Mouse (Mus musculus) lung, embryonic 16.5 days (tissue): Measurements from ENCODE around the gene Abat. TPM values are rescaled to one million over a fixed set of nuclear protein-coding genes. Genes with fewer than 3 reads are reported as not detected.

Experiments
- ATAC-seq: fragments of 200-750 bp; cut with Nextera tagmentation; 2 replicates; pipeline ENCODE4 v1.8.0; 2017; ENCODE audit warnings: low read depth, mild to moderate bottlenecking, moderate library complexity
- H3K27ac ChIP-seq: fragments of 300-500 bp; sonication (generic); 2 replicates; pipeline ENCODE4 v1.5.1; 2014; ENCODE audit warnings: mild to moderate bottlenecking, control low read depth, low read length
- H3K27me3 ChIP-seq: fragments of 300-500 bp; sonication (generic); 2 replicates; pipeline ENCODE4 v1.6.1; 2014; ENCODE audit warnings: low read depth, low read length, mixed read lengths; ENCODE audit not compliant: control insufficient read depth, insufficient read depth
- H3K36me3 ChIP-seq: fragments of 300-500 bp; sonication (generic); 2 replicates; pipeline ENCODE4 v1.6.1; 2014; ENCODE audit warnings: low read length; ENCODE audit not compliant: control insufficient read depth, insufficient read depth
- H3K4me1 ChIP-seq: fragments of 300-500 bp; sonication (generic); replicated peaks from 2 replicates; pipeline ENCODE4 v1.6.1; 2014; ENCODE audit warnings: low read length, mixed read lengths; ENCODE audit not compliant: control insufficient read depth, insufficient read depth
- H3K4me2 ChIP-seq: fragments of 300-500 bp; sonication (generic); 2 replicates; pipeline ENCODE4 v1.6.1; 2014; ENCODE audit warnings: low read depth, low read length, control low read depth
- H3K4me3 ChIP-seq: fragments of 300-500 bp; sonication (generic); 2 replicates; pipeline ENCODE4 v1.5.1; 2014; ENCODE audit warnings: mild to moderate bottlenecking, low read length, control low read depth
- H3K9ac ChIP-seq: fragments of 300-500 bp; sonication (generic); 2 replicates; pipeline ENCODE4 v1.6.1; 2014; ENCODE audit warnings: low read length, control low read depth
- H3K9me3 ChIP-seq: fragments of 300-500 bp; sonication (generic); 2 replicates; pipeline ENCODE4 v1.6.1; 2016; ENCODE audit warnings: low read length; ENCODE audit not compliant: control insufficient read depth
- WGBS: fragments of 180-500 bp; shearing (Covaris S2); extraction: QIAGEN DNeasy Blood & Tissue Kit; methylation state at CpG from one replicate; pipeline ENCODE4 v1.1.7; 2014; 5-methylcytosine and 5-hydroxymethylcytosine counted together
- polyA plus RNA-seq: library from polyadenylated mRNA; unstranded; fragments of >200 nt; fragmentation: Nextera tagmentation; extraction: Ambion mirVana; gene quantifications from 2 replicates; pipeline ENCODE4 v1.2.1, GENCODE M21; 2015

Gene Abat
- polyA plus RNA-seq, 1 experiment from 2014 or later, result 19.6 TPM

DNA sequence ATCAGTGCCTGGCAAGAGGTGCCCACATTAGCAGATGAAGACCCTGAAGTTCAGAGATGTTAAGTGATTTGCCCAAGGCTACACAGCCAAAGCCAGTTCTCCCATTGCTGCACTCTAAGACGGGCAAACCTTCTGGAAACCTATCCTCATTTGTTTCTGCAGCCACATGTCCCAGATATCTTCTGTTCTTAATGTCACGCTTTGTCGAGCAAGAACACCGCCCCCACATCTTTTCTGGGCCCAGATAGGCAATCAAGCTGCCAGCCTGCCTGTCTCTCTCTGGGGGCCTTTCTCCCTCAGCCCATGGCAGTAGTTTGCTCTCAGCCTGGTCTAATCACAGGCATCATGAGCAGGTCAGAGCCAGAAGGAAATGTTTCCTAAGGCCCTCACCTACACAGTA, 83.1 kb downstream of the Abat start:
- Histone ChIP-seq H3K27ac (no peak overlapping the region), H3K4me3 (no peak overlapping the region), H3K9ac (no peak overlapping the region), H3K9me3 (no peaks in the 10 kb centered on the region), H3K27me3 (no peaks in the 10 kb centered on the region), H3K36me3 (no peaks in the 10 kb centered on the region), H3K4me2 (no peak overlapping the region), H3K4me1 (no peaks in the 10 kb centered on the region)
- ATAC-seq, result no peak
- 75% methylated on average over 4 of the region's 4 CpGs for WGBS

DNA sequence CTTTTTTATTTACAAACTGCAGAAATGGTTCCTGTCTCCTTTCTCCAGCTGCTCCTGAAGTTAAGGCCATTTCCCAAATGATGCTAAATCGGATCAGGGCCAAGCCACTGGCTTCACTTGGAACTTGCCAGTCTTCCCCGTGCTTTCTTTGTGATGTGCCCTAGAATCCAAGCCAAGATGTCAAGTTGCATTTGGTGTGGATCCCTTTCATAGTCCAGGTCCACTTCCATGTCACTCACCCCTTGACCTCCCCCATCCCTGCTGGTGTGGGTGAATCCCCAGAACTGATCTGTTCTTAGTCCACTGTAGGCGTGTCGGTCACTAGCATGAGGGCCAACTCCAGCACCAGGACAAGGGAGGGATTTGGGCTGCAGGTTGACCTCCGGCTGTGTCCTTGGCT, 84.3 kb downstream of the Abat start:
- ATAC-seq, result no peak
- Histone ChIP-seq H3K27me3 (no peaks in the 10 kb centered on the region), H3K36me3 (no peaks in the 10 kb centered on the region), H3K4me3 (no peak overlapping the region), H3K4me1 (no peaks in the 10 kb centered on the region), H3K27ac (no peak overlapping the region), H3K4me2 (no peak overlapping the region), H3K9me3 (no peaks in the 10 kb centered on the region), H3K9ac (no peak overlapping the region)
- 85% methylated on average over 5 of the region's 5 CpGs for WGBS

DNA sequence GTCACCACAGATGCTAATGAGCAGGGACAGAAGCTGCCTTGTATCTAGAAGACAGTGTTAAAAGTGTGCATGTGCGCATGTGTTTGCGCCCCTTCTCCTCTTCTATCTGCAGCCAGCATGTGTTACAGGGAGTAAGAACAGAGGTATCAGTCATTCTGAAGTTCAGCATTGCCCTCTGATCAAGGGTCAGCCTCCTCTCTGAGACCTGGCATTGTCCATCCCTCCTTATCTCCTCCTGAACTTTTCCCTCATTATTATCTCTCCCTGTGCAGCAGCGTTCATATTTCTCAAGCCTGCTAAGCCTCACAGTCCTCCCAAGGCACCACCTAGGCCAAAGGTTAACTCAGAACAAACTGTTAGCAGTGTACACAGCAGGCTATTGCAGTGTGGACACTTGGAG, 90.6 kb downstream of the Abat start:
- no peak overlapping the region for H3K4me2 ChIP-seq
- no peaks in the 10 kb centered on the region for H3K27me3 ChIP-seq
- no peak overlapping the region for H3K27ac ChIP-seq
- no peaks in the 10 kb centered on the region for H3K4me1 ChIP-seq
- no peaks in the 10 kb centered on the region for H3K9me3 ChIP-seq
- no peak for ATAC-seq
- no peak overlapping the region for H3K9ac ChIP-seq
- H3K4me3 ChIP-seq, result no peak overlapping the region
- 55% methylated on average over 3 of the region's 3 CpGs for WGBS
- no peaks in the 10 kb centered on the region for H3K36me3 ChIP-seq

DNA sequence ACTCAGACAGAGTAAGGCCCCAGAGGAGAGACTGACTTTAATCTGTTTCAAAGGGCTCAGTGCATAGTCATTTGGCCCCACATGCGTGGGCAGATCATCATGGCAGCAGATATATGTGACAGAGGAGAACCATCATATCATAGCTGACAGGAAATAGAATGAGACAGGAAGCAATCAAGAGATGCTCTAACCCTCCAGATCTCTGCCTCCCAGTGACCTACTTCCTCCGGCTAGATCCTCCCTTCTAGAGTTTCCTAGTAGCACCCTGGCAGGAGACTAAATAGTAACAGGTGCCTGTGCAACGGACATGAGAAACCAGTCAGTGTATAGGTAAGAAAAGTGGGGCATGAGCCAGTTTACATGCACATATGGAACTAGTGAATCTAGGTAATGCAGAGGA, 97.2 kb downstream of the Abat start:
- H3K27ac ChIP-seq, result no peak overlapping the region

DNA sequence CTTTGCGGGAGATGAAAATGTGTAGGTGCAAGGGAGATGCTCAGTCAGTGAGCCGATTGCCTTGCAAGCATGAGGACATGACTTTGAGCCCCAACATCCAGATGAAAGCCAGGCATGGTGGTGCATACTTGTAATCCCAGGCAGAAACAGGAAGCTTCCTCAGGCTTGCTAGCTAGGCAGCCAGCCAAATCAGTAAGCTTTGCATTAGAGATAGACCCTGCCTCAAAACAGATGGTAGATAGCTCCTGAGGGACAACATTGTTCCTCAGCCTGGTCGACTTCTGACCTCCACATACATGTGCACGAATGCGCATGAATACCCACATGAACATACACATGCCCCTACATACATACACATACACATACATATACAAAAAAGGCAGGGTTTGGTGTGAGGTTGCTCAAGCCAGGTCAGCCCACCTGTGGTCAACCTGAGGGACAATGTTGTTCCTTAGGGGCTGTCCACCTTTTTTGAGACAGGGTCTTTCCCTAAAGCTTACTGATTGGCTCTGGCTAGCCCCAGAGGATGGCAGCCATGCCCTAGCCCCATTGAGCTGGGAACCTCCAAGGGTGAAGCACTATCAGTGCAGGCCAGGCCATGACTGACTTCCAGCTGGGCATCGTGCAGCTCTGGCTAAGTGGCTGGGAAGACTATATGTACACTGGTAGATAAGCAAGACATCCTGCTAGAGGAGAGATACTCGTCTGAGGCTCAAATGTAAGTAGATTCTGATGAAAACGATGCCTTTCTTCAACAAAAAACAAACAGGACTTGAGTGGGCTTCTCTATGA, 99.2 kb downstream of the Abat start:
- no peak overlapping the region for H3K4me2 ChIP-seq
- H3K4me3 ChIP-seq, result no peak overlapping the region
- WGBS, result 76% methylated on average over 8 of the region's 8 CpGs
- H3K27me3 ChIP-seq, result no peaks in the 10 kb centered on the region
- no peaks in the 10 kb centered on the region; the same call in 1 of the 2 replicates for H3K36me3 ChIP-seq
- no peak overlapping the region for H3K9ac ChIP-seq
- ATAC-seq, result no peak
- H3K4me1 ChIP-seq, result no peaks in the 10 kb centered on the region
- H3K9me3 ChIP-seq, result no peaks in the 10 kb centered on the region
- H3K27ac ChIP-seq, result no peak overlapping the region

More for the DNA sequence above, 97.2 kb downstream of the Abat start:
- Histone ChIP-seq H3K9ac (no peak overlapping the region), H3K4me1 (no peaks in the 10 kb centered on the region), H3K4me2 (no peak overlapping the region), H3K9me3 (no peaks in the 10 kb centered on the region), H3K27me3 (no peaks in the 10 kb centered on the region), H3K36me3 (no peaks in the 10 kb centered on the region; the same call in 1 of the 2 replicates), H3K4me3 (no peak overlapping the region)
- no peak for ATAC-seq
- 67% methylated on average over 3 of the region's 3 CpGs for WGBS

DNA sequence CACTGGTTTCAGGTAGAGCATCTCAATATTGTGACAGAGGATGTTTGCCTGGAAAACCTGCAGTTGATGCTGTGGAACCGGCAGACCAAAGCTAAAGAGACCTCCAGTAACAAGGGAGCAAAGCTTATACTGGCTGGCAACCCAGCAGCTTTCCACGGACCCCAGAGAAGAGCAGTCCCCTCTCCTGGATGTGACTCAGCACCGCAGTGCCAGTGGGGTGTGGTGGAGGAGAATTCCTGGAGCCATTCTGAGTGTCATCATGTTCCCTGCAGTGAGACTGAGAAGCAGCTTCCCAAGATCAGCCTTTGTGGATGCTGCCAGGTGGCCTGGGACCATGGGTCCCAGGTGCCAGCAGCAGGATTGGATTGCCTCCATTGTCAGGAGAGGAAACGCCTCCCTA, 99.8 kb downstream of the Abat start:
- WGBS, result 77% methylated on average over 4 of the region's 4 CpGs

DNA sequence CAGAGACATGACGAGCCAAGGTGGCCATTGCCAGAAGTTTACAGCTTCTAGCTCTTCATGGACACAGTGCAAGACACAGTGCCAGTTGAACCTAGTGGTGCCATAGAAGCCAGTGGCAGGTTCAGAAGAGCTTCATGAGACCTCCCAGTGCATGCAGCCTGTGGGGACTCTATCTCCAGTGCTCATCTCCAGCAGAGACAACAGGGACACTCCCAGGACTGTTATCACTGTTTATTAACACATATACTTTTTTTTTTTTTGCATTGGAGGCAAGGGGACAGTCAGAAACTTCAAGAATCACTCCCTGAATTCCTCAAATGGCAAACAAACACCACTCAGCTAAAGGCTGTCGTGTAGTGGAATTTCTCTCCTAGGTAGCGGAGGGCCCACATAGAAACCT, 100.2 kb downstream of the Abat start:
- Histone ChIP-seq H3K4me1 (no peaks in the 10 kb centered on the region), H3K9me3 (no peaks in the 10 kb centered on the region), H3K9ac (no peak overlapping the region), H3K27ac (no peak overlapping the region), H3K27me3 (no peaks in the 10 kb centered on the region), H3K36me3 (no peaks in the 10 kb centered on the region; the same call in 1 of the 2 replicates), H3K4me2 (no peak overlapping the region), H3K4me3 (no peak overlapping the region)
- WGBS, result 65% methylated on average over 3 of the region's 3 CpGs
- no peak for ATAC-seq

More for the DNA sequence above, 99.8 kb downstream of the Abat start:
- Histone ChIP-seq H3K9ac (no peak overlapping the region), H3K36me3 (no peaks in the 10 kb centered on the region; the same call in 1 of the 2 replicates), H3K27me3 (no peaks in the 10 kb centered on the region), H3K4me1 (no peaks in the 10 kb centered on the region), H3K4me3 (no peak overlapping the region), H3K4me2 (no peak overlapping the region), H3K9me3 (no peaks in the 10 kb centered on the region), H3K27ac (no peak overlapping the region)
- ATAC-seq, result no peak

DNA sequence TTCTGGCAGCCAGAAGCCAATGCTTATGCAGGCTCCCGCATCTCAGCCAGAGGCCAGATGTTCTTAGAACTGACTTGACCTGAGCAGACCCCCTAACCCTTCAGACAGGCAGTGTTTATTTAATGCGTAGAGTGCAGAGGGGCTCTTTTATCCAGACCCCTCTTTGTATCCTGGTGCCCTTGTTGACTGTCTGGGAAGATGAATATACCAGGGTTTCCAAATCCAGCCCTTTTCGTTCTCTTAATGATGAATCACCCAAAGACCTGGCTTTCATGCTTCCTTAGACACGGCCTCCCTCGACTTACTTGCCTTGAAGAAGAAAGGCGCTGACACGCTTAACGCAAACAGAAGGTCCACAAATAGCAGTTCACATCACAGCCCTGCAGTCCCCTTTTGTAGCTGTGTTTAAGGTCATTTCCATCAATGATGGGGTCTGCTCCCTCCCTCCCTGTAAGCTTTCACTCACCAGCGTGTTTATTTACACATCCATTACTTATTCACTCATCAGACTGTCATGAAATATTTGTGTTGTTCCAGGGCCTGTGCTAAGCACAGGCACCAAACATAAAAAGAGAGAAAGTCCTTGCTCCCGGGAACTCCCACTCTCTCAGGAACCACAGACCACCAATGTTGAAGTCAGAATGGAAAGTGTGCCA, 106.6 kb downstream of the Abat start:
- Histone ChIP-seq H3K4me2 (no peak overlapping the region), H3K27ac (no peak overlapping the region), H3K4me3 (no peak overlapping the region), H3K27me3 (no peaks in the 10 kb centered on the region), H3K9ac (no peak overlapping the region), H3K4me1 (peaks cover 4% of the 10 kb centered on the region; the same call in 1 of the 2 replicates), H3K9me3 (no peaks in the 10 kb centered on the region), H3K36me3 (no peaks in the 10 kb centered on the region)
- WGBS, result 15% methylated on average over 10 of the region's 10 CpGs
- 0 out of 2 replicates have a peak, but pooled peaks have one; percentile 41 for ATAC-seq

DNA sequence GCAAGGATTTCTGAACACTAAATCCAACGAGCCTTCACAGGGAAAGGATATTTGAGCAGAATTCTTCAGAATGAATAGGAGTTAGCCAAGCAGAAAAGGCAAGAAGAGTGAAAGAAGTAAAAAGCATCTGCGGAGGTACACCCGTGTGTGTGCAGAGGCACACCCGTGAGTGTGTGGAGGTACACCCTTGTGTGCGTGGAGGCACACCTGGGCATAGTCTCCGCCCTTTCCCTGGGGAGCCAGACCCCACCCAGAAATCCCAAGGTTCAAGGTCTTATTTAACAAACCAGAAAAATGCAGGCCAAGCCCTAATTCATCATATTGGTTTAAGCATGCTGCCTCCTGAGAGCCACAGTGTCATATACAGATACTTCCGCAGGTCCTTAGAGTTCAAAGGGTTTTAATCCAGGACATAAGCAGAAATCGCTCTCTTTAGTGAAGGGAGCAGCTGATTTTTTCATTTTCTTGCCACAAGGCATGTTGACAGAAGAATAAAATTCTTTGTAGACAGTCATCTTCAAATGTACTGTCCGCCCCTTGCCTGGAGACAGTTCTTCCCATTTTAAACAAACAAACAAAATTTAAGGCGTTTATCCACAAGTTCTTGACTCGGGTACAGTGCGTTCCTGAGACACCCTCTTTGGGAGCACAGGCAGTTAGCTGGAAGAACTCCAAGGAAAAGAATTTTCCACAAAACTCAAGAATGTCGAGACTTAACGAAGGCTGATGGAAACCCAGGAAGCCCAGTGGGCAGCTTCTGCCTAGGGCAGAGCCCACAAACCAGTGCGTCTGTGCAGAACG, 107.3 kb downstream of the Abat start:
- Histone ChIP-seq H3K4me3 (no peak overlapping the region), H3K9ac (no peak overlapping the region), H3K36me3 (no peaks in the 10 kb centered on the region), H3K27ac (no peak overlapping the region), H3K27me3 (no peaks in the 10 kb centered on the region), H3K9me3 (no peaks in the 10 kb centered on the region), H3K4me1 (peaks cover 4% of the 10 kb centered on the region; the same call in 1 of the 2 replicates), H3K4me2 (no peak overlapping the region)
- 0 out of 2 replicates have a peak, but pooled peaks have one; percentile 15 for ATAC-seq
- WGBS, result 46% methylated on average over 16 of the region's 16 CpGs
